Mouse (Mus musculus) neural tube, embryonic 11.5 days (tissue): Measurements from ENCODE around the gene Krt90. TPM values are rescaled to one million over a fixed set of nuclear protein-coding genes. Genes with fewer than 3 reads are reported as not detected.
"Not testable (repeated sequence)": the region's sequence is repeated elsewhere in the genome, so short reads cannot be mapped to it uniquely, and the experiment has no call there.

Experiments used
- ATAC-seq: fragments of 200-750 bp; cut with Nextera tagmentation; 2 replicates; pipeline ENCODE4 v1.8.0; 2017; ENCODE audit warnings: moderate number of reproducible peaks, mild to moderate bottlenecking, moderate TSS enrichment, moderate library complexity; ENCODE audit not compliant: insufficient read depth, low FRiP score, low TSS enrichment
- DNase-seq: peaks from one replicate; pipeline ENCODE4 v3.0.0-alpha.2; 2015; ENCODE audit warnings: low spot score
- H3K27ac ChIP-seq: fragments of 300-500 bp; sonication (generic); 2 replicates; pipeline ENCODE4 v1.5.1; 2014; ENCODE audit warnings: low read depth, mild to moderate bottlenecking, low read length
- H3K27me3 ChIP-seq: fragments of 300-500 bp; sonication (generic); 2 replicates; pipeline ENCODE4 v1.6.1; 2014; ENCODE audit warnings: mild to moderate bottlenecking, low read length, mixed read lengths; ENCODE audit not compliant: control insufficient read depth, insufficient read depth
- H3K36me3 ChIP-seq: fragments of 300-500 bp; sonication (generic); 2 replicates; pipeline ENCODE4 v1.6.1; 2014; ENCODE audit warnings: mild to moderate bottlenecking, low read length, moderate library complexity, mixed read lengths; ENCODE audit not compliant: control insufficient read depth, insufficient read depth
- H3K4me1 ChIP-seq: fragments of 300-500 bp; sonication (generic); 2 replicates; pipeline ENCODE4 v1.6.1; 2014; ENCODE audit warnings: low read length, mixed read lengths; ENCODE audit not compliant: control insufficient read depth, insufficient read depth
- H3K4me2 ChIP-seq: fragments of 300-500 bp; sonication (generic); 2 replicates; pipeline ENCODE4 v1.6.1; 2014; ENCODE audit warnings: low read depth, mild to moderate bottlenecking, moderate library complexity
- H3K4me3 ChIP-seq: fragments of 300-500 bp; sonication (generic); 2 replicates; pipeline ENCODE4 v1.5.1; 2014; ENCODE audit warnings: low read depth, low read length
- H3K9ac ChIP-seq: fragments of 300-500 bp; sonication (generic); 2 replicates; pipeline ENCODE4 v1.6.1; 2014; ENCODE audit warnings: mild to moderate bottlenecking, low read length
- H3K9me3 ChIP-seq: fragments of 300-500 bp; sonication (generic); 2 replicates; pipeline ENCODE4 v1.6.1; 2016; ENCODE audit warnings: low read length; ENCODE audit not compliant: control insufficient read depth
- whole genome bisulfite sequencing: fragments of 180-500 bp; shearing (Covaris S2); extraction: QIAGEN DNeasy Blood & Tissue Kit; methylation state at CpG from one replicate; pipeline ENCODE4 v1.1.7; 2014; 5-methylcytosine and 5-hydroxymethylcytosine counted together
- polyA plus RNA-seq: library from polyadenylated mRNA; unstranded; fragments of >200 nt; fragmentation: Nextera tagmentation; extraction: Ambion mirVana; gene quantifications from 2 replicates; pipeline ENCODE4 v1.2.1, GENCODE M21; 2014

Gene Krt90
- polyA plus RNA-seq, 1 experiment from 2014 or later: 0.37 TPM

DNA sequence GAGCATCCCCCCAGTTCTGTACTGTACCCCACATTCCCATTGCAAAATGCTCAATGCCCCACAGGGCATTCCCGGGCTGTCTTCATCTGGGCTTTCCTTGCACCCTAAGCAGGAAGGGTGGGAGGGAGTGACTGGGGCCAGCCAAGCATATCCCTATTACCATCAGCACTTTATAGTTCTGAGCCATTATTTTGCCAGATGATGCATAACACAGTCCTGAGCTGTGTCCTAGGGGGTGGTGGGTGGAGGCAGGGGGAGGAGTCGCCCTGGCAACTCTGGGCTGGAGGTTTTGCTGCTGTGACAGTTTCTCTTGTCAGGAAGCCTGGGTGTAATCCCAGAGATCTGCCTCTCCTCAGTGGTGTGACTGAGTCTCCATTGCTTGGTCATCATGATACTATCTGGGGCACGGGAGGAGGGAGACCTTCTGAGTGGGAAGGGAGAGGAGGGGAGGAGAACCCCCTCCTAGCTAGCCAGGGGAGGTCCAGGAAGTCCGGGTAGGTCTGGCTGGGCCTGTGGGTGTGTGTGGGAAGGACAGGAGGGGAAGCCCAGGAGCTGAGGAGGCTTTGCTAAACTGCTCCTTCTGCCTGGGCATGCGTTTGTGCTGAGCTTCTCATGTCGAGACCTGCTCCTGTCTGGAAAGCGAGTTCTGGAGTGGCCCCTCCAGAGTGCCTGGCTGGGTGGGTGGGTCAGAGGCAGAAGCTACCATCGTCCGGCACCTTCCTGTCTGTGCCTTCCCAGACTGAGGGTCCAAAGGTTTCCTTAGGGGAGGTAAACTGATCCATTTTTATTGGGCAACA is 26.5 kb downstream of the Krt90 start:
- no peak overlapping the region for H3K4me2 ChIP-seq
- H3K27ac ChIP-seq: no peak overlapping the region
- DNase-seq: no peak
- H3K4me3 ChIP-seq: no peak overlapping the region
- no peaks in the 10 kb centered on the region; the same call in 1 of the 2 replicates for H3K4me1 ChIP-seq
- WGBS: 71% methylated on average over 9 of the region's 9 CpGs
- H3K9ac ChIP-seq: no peak overlapping the region
- no peak for ATAC-seq
- no peaks in the 10 kb centered on the region for H3K27me3 ChIP-seq
- no peaks in the 10 kb centered on the region for H3K36me3 ChIP-seq
- no peaks in the 10 kb centered on the region for H3K9me3 ChIP-seq

DNA sequence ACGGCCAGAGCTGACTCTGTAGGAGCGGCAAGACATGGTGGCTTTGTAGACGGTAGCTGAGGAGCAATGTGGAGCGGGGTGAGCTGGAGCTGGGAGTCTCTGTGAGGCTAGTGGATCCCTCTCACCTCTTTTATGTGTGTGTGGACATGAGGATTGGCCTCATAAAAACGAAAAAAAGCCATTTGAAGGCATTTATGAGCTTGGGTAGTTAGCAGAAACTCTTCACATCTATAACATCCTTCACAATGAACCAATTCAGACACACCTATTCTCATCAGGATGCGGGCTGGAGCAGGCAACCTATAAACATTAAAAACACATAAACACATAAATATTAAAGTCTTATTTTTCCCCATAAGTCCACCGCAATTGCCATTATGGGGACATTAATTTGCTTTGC is 30.0 kb downstream of the Krt90 start, which contains the start of gene Krt84:
TSS of gene Krt84 (minus strand) at position 101 of the 400 bp plus-strand sequence.
- WGBS: 75% methylated on average over 7 of the region's 7 CpGs

DNA sequence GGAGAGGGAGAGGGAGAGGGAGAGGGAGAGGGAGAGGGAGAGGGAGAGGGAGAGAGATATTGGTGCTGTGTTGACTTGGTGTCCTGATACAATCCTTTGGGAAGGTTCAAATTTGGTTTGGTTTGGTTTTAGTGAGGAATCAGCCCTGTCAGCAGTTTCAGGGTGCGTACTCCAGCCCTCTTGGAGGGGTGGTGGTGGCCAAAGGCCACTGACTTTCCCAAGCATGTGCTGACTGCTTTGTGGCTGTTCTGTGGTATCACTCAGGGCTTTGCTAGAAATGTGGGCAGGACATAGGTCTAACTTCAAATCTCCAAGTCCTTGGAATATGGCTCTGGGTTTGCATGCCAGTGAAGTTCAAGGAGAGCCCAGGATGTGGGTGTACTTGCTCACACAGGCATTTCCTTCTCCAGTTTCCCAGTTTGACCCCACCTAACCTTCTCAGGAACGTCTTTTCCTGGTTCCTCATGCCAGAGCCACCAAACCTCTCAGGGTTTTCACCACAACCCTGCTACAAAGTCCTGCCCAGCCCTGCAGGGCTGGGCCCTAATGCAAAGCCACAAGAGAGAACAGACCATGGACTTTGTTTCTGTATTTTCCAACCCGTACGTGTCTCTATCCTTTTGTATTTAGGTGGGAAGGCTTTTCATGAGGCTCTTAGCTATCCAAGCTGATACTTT is 40.1 kb downstream of the Krt90 start:
- no peak for DNase-seq

More for the DNA sequence above, 30.0 kb downstream of the Krt90 start, which contains the start of gene Krt84:
- DNase-seq: no peak
- Histone ChIP-seq H3K27me3 (no peaks in the 10 kb centered on the region), H3K4me1 (no peaks in the 10 kb centered on the region; the same call in 1 of the 2 replicates), H3K4me2 (no peak within 1 kb of the TSS), H3K27ac (no peak within 1 kb of the TSS), H3K36me3 (no peaks in the 10 kb centered on the region), H3K4me3 (no peak within 1 kb of the TSS), H3K9me3 (no peaks in the 10 kb centered on the region), H3K9ac (no peak within 1 kb of the TSS)
- ATAC-seq: no peak

DNA sequence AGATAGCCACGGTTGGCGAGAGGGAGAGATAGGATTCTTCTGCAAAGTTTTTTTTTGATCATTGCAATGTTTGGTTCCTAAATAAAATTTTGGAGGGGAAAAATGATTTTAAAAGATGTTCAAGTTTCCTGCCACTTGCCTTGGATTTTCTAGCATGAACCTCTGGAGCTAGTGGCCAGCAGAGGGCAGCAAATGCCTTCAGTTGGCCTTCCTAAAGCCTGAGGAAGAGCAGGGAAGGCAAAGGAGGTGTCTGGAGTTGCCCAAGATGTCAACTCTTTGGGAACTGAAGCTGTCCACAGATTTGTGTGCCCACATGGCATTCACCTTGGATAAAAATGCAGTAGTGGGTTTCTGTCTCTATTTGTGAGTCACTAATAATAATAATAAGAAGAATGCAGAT is 43.0 kb downstream of the Krt90 start:
- Histone ChIP-seq H3K9me3 (no peaks in the 10 kb centered on the region), H3K4me1 (no peaks in the 10 kb centered on the region), H3K27me3 (no peaks in the 10 kb centered on the region), H3K9ac (no peak overlapping the region), H3K36me3 (no peaks in the 10 kb centered on the region), H3K4me2 (no peak overlapping the region), H3K27ac (no peak overlapping the region), H3K4me3 (no peak overlapping the region)
- 21% methylated on average over 2 of the region's 2 CpGs for WGBS
- ATAC-seq: no peak
- DNase-seq: peak; percentile 83

More for the DNA sequence above, 40.1 kb downstream of the Krt90 start:
- no peak overlapping the region for H3K9ac ChIP-seq
- H3K36me3 ChIP-seq: no peaks in the 10 kb centered on the region
- H3K4me3 ChIP-seq: no peak overlapping the region
- no peak overlapping the region for H3K27ac ChIP-seq
- no peaks in the 10 kb centered on the region for H3K27me3 ChIP-seq
- H3K4me1 ChIP-seq: no peaks in the 10 kb centered on the region
- H3K4me2 ChIP-seq: no peak overlapping the region
- H3K9me3 ChIP-seq: no peaks in the 10 kb centered on the region
- 82% methylated on average over 4 of the region's 4 CpGs for whole genome bisulfite sequencing
- no peak for ATAC-seq

DNA sequence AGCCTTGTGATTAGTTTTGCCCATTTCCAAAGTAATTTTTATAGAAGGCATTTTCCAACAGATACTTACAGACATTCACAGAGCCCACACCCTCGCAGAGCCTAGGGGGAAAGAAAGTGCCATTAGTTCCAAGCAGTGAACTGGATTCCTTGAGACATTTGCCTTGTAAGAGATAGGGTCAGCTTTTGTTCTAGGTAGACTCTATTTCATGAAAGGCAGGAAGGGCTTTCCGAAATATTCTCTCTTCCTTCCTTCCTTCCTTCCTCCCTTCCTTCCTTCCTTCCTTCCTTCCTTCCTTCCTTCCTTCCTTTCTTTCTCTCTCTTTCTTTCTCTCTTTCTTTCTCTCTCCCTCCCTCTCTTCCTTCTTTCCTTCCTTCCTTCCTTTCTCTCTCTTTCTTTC is 45.6 kb downstream of the Krt90 start, which contains the start of gene Gm49425:
TSS of gene Gm49425 (minus strand) at position 101 of the 400 bp plus-strand sequence.
- H3K27me3 ChIP-seq, H3K4me2 ChIP-seq, ATAC-seq, H3K4me1 ChIP-seq, H3K36me3 ChIP-seq, H3K4me3 ChIP-seq, H3K27ac ChIP-seq, H3K9me3 ChIP-seq, H3K9ac ChIP-seq, DNase-seq: not testable (repeated sequence)
- WGBS: 72% methylated on average over 2 of the region's 2 CpGs

DNA sequence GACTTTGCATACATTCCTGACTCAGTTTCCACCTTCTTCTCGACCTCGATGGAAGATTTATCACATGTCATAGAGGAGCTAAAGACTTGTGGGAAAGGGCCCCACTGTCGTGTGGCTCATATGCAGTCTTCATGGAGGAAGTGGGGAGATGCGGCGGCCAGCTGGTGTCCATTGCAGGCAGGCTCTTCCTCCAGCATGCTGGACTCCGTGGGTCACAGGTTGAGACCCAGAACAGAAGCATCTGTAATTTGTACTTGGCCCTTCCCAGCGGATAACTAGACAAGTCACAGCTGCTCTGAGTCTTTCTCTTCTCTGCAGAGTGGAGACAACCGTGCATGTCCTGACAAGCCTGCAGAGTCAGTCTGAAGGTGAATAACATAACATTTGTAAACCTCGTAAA is 54.5 kb downstream of the Krt90 start:
- Histone ChIP-seq H3K4me1 (no peaks in the 10 kb centered on the region), H3K9ac (no peak overlapping the region), H3K27me3 (no peaks in the 10 kb centered on the region), H3K4me3 (no peak overlapping the region), H3K27ac (no peak overlapping the region), H3K4me2 (no peak overlapping the region), H3K9me3 (no peaks in the 10 kb centered on the region), H3K36me3 (no peaks in the 10 kb centered on the region)
- ATAC-seq (no peak), DNase-seq (no peak)
- WGBS: 71% methylated on average over 9 of the region's 9 CpGs

DNA sequence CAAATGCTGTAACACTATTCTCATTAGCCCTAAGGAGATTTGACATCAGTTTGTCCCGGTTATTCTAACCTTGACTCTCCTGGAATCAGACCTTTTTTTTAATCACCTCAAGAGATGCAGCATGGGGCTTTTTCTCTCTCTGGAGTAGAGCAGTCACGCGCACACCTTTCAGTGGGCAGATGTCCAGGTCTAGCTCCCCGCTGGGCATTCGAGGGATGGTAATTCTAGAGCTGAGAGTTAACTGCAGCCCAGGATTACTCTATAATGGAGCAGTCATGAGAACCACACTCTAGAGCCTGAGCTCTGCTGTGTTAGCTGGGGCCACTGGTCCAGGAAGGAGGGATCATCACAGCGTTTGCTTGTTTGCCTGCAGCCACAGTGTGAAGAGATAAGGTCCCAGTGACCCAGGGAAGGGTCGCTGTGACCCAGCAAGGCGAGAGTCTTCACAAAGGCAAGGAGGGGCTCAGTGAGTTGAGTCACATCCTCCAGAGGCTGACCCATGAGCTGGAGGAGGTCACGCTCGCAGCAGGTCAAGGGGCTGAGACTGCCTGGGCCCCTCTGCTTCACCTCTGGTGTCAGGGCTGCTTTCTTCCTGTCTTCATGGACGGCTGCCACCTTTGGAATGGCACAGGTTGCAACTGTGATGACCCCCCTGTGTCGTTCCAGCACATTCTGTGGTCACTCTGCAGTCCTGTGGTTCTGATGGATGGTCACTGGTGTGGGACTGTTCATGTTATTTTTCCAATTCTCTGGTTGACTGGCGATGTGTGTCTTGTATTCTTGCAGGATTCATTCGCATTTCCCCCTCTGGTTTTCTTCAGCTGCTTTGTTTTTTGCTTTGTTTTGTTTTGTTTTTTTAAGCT is 55.6 kb downstream of the Krt90 start:
- H3K27me3 ChIP-seq: no peaks in the 10 kb centered on the region
- WGBS: 72% methylated on average over 14 of the region's 14 CpGs
- ATAC-seq: no peak
- no peaks in the 10 kb centered on the region for H3K9me3 ChIP-seq
- H3K4me3 ChIP-seq: no peak overlapping the region
- no peaks in the 10 kb centered on the region for H3K4me1 ChIP-seq
- H3K27ac ChIP-seq: no peak overlapping the region
- DNase-seq: no peak
- H3K36me3 ChIP-seq: no peaks in the 10 kb centered on the region
- H3K4me2 ChIP-seq: no peak overlapping the region
- no peak overlapping the region for H3K9ac ChIP-seq
